Mouse (Mus musculus): ENCODE results near the gene Tsnaxip1. TPM values are rescaled to one million over a fixed set of nuclear protein-coding genes. Genes with fewer than 3 reads are reported as not detected.
"Not testable (repeated sequence)": the region's sequence is repeated elsewhere in the genome, so short reads cannot be mapped to it uniquely, and the experiment has no call there.

The Tsnaxip1 gene
- polyA plus RNA-seq, 3 experiments from 2014 or later: not detected

DNA sequence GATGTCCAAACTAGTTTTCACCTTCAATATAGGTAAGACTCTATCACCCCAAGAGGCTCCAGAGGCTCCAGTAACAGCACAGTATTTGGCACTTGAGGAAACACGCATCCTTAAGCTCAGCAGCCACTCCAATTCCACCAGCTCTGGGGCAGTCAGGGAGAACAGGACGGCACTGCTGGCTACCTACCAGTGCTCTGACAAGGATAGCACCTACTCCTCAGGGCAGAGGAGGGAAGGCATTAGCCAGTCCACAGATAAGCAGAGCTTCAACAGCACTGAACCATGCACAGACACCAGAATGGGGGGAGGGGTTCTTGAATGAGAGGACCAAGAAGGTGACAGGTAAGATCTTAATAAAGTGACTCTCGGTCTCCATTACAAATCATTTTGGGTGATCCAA, 7.9 kb upstream of the Tsnaxip1 start:
- no peak for ATAC-seq

DNA sequence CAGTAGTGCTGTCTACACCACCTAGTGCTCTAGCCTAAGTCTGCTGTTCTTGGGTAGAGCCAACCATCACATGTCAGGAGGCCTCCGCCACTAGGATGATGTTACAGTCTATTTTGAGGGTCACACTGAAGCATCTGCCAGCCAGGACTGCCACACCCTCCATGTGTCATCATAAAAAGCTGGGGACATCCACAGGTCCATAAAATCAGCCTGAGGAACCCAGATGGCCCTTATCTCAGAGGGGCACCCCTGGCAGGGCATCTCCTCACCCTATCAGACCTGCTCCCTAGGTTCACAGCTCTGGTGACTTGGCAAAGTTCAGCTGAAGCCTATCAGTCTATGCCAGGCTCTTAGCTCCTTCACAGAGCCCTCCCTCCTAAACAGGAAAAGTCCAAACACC, 6.6 kb upstream of the Tsnaxip1 start:
- no peak for ATAC-seq

DNA sequence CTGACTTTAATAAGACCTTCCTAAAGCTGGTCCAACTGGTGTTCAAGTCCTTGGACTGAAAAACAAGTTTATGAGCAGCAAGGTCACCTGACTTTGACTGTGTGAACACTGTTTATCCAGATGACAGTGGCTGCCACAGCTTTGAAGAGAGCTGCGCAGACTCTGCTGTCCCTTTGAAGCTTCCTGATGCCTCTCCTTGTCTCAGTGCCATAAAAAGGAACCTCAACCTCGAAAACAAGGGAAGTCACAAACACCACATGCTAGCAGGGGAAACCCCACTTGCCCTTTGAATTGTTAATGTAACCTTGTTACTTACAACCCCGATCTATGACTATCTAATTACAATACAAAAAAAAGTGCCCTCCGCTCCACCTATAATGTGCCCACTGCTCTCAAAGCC, 2.0 kb upstream of the Tsnaxip1 start:
- no peak for ATAC-seq

- no peak for ATAC-seq
Observed at GRCm38 (mm10) chr8:105826379-105826778, 1.2 kb upstream of the Tsnaxip1 start.

DNA sequence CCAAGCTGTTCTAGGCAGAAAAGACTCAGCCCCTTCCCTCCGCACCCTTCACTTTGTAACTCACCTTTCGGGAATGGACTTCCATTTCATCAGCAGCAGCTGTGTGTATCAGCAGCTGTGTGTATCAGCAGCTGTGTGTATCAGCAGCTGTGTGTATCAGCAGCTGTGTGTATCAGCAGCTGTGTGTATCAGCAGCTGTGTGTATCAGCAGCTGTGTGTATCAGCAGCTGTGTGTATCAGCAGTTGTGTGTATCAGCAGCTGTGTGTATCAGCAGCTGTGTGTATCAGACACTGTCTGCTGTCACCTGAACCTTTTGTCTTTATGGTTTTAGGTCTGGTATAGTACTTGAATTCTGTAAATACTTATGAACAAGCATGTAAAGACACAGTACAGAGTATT, 6.2 kb downstream of the Tsnaxip1 start:
- not testable (repeated sequence) for ATAC-seq

DNA sequence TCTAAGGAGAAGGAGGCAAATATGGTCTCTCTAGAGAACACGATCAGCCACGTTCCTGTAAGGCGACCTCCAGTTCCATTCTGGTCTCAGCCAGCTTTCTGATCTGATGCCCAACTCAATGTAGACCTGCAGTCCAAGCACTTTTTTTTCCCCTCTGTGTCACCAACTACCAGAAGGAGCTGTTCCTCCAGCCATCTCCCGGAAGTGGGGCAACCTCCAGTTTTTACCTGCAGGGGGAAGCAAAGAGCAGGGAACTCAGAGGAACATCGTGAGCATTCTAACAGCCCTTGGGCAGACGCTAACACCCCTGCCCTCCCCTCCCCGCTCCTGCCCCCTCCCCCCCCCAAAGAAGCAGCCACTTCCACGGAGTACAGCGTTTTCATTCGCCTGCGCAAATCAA, 7.8 kb downstream of the Tsnaxip1 start:
- peak; percentile 93 for ATAC-seq

DNA sequence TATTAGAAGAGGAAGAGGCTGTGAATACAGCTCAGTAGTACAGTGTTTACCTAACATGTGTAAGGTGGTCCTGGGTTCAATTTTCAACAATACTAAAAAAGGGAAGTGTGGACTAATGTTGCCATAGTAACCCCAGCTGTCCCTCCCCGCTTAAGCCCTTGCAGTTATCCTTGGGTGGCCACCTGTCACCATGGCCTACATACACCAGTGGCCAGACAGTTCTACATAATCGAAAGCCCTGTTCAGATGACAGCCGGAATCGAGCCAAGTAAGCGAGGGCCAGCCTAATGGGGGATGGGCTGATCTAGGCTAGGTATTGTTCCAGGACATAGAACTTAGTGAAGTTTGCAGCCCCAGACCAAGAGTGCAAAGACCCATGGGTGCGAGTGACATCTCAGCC, 9.5 kb downstream of the Tsnaxip1 start:
- no peak for ATAC-seq

- ATAC-seq: no peak
Observed at GRCm38 (mm10) chr8:105839209-105839608, 11.7 kb downstream of the Tsnaxip1 start.

- no peak for ATAC-seq
Observed at GRCm38 (mm10) chr8:105846678-105847077, 19.1 kb downstream of the Tsnaxip1 start.

- no peak for ATAC-seq
Observed at GRCm38 (mm10) chr8:105850014-105850413, 22.5 kb downstream of the Tsnaxip1 start.

GRCm38 (mm10) chr8:105850611-105851010, 23.1 kb downstream of the Tsnaxip1 start:
- ATAC-seq: no peak

DNA sequence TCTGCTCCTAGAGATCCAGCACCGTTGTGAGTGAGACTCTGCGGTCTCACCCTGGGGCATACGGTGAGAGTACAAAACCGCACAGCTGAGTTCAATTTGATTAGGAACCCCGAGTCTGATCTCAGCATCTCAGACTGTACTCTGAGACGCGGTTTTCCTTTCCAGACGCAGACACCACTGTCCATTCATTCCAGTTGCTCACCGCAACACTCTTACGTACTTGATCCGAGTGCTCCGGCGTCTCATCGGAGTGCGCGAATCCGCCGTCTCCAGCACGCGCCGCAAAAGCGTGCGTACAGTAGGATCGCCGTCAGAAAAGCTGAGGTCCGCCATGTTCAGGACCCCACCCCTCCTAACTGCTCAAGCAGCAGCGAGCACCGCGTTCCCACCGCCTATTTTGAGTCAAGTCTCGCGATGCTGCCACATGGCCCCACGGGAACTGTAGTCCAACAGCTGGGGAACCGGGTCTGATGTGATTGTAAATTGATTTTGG, 24.2 kb downstream of the Tsnaxip1 start:
- ATAC-seq: peak; percentile 66

DNA sequence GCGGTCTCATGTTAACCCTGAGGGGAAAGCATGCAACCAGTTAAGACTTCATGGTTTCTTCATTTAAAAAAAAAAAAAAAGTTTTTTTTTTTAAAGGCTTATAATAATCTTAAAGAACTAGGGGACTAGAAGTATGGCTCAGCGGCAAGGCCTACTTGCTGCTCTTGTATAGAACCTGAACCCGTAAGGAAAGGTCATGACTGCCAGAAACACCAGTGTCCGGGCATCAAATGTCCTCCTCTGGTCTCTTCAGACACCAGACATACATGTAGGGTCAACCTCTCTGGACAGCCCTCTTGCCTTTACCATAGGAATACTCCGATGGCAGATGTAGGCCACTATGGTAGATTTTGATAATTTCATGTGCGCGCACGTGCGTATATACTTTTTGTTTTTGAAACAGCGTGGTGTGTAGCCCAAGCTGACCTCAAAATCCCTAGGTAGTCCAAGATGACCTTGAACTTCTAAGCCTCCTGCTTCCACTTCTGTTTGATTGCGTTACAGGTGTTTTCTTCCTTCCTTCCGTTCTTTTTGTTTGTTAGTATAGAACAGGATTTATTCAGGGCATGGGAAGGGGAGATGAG, 24.7 kb downstream of the Tsnaxip1 start:
- ATAC-seq: no peak

DNA sequence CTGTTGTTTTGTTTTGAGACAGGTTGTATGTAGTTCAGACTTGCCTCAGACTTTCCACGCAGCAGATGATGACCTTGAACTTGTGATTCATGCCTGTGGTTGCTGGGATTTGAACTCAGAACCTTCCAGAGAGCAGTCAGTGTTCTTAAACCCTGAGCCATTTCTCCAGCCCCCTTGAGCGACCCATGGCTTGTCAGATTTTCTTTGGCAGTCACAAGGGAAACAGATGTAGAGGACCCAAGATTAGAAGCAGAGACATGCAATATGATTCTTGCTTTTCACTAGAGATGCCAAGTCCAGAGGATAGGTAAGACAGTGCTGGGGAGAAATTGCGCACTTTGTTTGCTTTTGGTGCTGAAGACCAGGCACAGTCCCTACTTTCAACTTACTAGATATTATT, 25.6 kb downstream of the Tsnaxip1 start, which contains the start of gene Cenpt:
Gene Cenpt, minus strand, starts transcription at position 101 of the 400 bp plus-strand sequence.
- no peak for ATAC-seq

GRCm38 (mm10) chr8:105854303-105854702, 26.8 kb downstream of the Tsnaxip1 start:
- no peak for ATAC-seq

DNA sequence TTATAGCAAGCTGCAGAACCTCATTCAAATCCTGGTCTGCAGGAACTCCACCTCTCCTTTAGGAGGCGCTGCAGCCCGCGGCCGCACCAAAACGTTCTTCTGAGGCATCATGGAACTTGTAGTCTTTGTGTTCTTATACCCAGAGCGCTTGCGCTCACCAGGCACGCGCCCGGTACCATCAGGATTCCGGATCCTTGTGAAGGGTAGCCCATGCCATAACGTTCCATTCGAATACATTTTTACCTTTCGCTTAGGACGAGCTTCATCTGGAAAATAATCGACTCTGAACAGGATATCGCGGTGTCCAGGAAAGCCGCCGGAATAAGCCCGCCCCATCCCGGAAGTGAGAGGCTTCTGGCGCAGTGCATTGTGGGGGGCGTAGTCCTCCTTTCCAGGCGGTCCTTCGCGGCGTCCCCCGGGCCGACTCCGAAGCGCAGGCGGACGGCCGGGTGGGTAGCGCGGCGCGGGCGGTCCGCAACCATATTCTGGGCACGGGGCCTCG, 27.2 kb downstream of the Tsnaxip1 start, which contains the start of gene Thap11:
Gene Thap11, plus strand, starts transcription at position 418 of the 502 bp plus-strand sequence.
- ATAC-seq: peak; percentile 86

- peak; percentile 3 for ATAC-seq
Observed at GRCm38 (mm10) chr8:105855248-105856167, 28.0 kb downstream of the Tsnaxip1 start.

DNA sequence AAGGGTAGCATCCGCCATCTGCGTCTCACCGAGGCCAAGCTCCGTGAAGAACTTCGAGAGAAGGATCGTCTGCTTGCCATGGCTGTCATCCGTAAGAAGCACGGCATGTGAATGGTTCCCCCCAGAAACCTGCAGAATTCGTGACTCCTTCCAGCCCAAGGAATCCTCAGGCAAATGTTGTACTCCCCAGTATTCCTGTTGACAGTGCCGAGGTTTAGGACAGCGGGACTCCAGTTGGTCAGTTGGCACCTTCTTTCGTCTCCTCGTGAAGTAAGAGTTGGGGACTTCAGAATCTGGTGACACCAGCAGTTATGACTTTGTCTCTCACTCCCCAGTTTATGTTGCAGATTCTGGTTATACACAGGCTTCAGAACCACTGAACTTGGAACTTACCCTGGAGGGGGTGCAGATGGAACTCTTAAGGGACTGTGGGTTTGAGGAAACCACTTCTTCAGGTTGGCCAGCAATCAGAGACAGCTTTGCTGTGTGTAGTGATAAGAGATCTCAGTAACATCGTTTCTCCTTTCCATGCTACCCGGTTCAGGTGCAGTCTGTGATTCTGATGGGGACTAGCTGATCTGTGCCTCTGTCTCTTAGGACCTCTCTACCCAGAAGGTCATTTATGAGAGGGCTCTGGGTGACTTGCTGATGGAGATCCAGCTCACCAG, 28.8 kb downstream of the Tsnaxip1 start:
- no peak for ATAC-seq

- no peak for ATAC-seq
Observed at GRCm38 (mm10) chr8:105858495-105858894, 31.0 kb downstream of the Tsnaxip1 start.

DNA sequence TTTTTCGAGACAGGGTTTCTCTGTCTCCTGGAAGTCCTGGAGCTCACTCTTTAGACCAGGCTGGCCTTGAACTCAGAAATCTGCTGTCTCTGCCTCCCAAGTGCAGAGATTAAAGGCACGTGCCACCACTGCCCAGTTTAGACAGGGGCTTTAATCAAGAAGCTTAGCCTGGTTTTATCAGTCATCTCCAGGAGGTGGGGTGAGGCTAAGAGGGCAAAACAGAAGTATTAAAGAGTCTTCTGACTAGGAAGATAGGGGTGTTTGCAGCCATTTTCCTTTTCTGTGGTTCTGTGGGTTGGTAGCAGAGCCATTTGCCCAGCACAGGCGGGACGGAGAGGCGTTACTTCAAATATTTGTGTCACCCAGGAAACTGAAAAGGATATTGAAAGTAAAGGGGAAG, 31.8 kb downstream of the Tsnaxip1 start:
- no peak for ATAC-seq

DNA sequence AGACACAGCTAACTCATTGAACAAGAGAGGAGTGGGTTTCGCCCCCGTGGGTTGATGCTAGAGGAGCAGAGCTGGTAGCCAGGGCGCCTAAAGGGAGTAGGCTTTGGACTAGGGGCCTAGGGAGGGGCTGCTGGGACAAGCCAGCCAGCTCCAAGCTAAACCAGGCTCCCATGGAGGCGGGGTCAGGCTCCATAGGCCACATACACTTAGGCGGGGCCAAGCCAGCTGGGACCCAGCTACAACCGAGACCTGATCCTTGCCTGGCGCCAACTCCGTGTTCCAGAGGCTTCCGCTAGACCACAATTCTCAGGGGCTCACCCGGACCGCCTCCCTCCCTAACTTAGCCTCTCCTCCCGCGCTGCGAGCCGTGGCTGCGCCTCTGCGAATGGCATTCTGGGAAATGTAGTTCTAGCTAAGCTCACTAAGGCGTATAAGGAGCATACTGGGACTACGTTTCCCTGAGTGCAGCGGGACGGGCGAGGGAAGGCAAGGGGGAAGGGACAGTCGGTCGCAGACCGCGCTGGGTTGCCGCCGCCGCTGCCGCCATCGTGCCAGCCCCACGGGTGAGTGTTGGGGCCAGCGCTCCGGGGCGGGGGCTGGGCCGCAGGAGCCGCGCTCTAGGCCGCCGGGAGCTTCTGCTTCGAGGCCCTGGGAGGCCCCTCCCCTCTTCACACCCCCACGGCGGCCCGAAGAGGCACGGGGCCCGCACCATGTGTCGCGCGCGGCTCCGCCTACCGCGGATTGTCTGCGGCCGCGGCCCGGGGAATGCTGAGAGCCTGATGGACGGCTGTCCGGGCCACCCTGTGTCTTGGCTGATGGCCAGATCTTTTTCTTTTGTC, 32.8 kb downstream of the Tsnaxip1 start, which contains the start of gene Nutf2:
Gene Nutf2, plus strand, starts transcription at position 438 of the 839 bp plus-strand sequence.
- peak; percentile 98 for ATAC-seq

- ATAC-seq: no peak
Observed at GRCm38 (mm10) chr8:105861951-105862350, 34.4 kb downstream of the Tsnaxip1 start.

Data from inflammation-experienced regulatory T-cells, adult 6 months (primary cell).